Mouse (Mus musculus) stomach, embryonic 14.5 days (tissue): ENCODE measurements around the gene Supt16. TPM values are rescaled to one million over a fixed set of nuclear protein-coding genes. Genes with fewer than 3 reads are reported as not detected.

ENCODE experiments used
- ATAC-seq: fragments of 200-750 bp; cut with Nextera tagmentation; 2 replicates; pipeline ENCODE4 v1.8.0; 2017; ENCODE audit warnings: low read depth, moderate TSS enrichment; ENCODE audit not compliant: insufficient number of reproducible peaks, insufficient read depth, low FRiP score
- H3K27ac ChIP-seq: fragments of 300-500 bp; sonication (generic); 2 replicates; pipeline ENCODE4 v1.5.1; 2014; ENCODE audit warnings: mild to moderate bottlenecking, low read length, moderate library complexity, mixed read lengths
- H3K27me3 ChIP-seq: fragments of 300-500 bp; sonication (generic); 2 replicates; pipeline ENCODE4 v1.6.1; 2014; ENCODE audit warnings: low read length, control low read depth, mixed read lengths; ENCODE audit not compliant: control insufficient read depth, insufficient read depth
- H3K36me3 ChIP-seq: fragments of 300-500 bp; sonication (generic); 2 replicates; pipeline ENCODE4 v1.6.1; 2014; ENCODE audit warnings: mild to moderate bottlenecking, control low read depth, low read length, moderate library complexity, mixed read lengths; ENCODE audit not compliant: control insufficient read depth, insufficient read depth
- H3K4me1 ChIP-seq: fragments of 300-500 bp; sonication (generic); 2 replicates; pipeline ENCODE4 v1.6.1; 2014; ENCODE audit warnings: low read length, control low read depth, mixed read lengths; ENCODE audit not compliant: control insufficient read depth, insufficient read depth
- H3K4me2 ChIP-seq: fragments of 300-500 bp; sonication (generic); replicated peaks from 2 replicates; pipeline ENCODE4 v1.6.1; 2014; ENCODE audit warnings: low read depth, low read length, control low read depth
- H3K4me3 ChIP-seq: fragments of 300-500 bp; sonication (generic); 2 replicates; pipeline ENCODE4 v1.5.1; 2014; ENCODE audit warnings: low read depth, low read length, control low read depth
- H3K9ac ChIP-seq: fragments of 300-500 bp; sonication (generic); replicated peaks from 2 replicates; pipeline ENCODE4 v1.6.1; 2014; ENCODE audit warnings: low read depth, mild to moderate bottlenecking, control low read depth, low read length, moderate library complexity, mixed read lengths
- H3K9me3 ChIP-seq: fragments of 300-500 bp; sonication (generic); 2 replicates; pipeline ENCODE4 v1.6.1; 2016; ENCODE audit warnings: low read depth, low read length, control low read depth; ENCODE audit not compliant: control insufficient read depth
- WGBS: fragments of 180-500 bp; shearing (Covaris S2); extraction: QIAGEN DNeasy Blood & Tissue Kit; methylation state at CpG from one replicate; pipeline ENCODE4 v1.1.7; 2014; 5-methylcytosine and 5-hydroxymethylcytosine counted together
- polyA plus RNA-seq: library from polyadenylated mRNA; unstranded; fragments of >200 nt; fragmentation: Nextera tagmentation; extraction: Ambion mirVana; gene quantifications from 2 replicates; pipeline ENCODE4 v1.2.1, GENCODE M21; 2014

The Supt16 gene
- polyA plus RNA-seq, 1 experiment from 2014 or later = 86.0 TPM

DNA sequence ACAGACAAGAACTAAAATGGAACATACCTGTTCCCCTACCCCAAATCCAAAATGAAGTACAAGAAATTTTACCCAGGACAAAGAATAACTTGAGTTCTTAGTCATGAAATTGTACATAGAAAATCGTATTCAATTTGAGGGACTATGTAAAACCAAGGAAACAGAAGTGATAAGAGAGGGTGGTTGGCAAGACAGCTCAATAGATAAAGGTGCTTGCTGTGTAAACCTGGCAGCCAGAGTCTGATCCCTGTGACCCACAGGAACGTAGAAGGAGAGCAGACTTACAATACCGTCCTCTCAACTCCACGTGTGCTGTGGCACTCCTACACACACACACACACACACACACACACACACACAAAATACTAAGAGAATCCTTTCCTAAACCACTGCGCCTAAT lies 20.0 kb upstream of the Supt16 start:
- Histone ChIP-seq H3K4me2 (no peak overlapping the region), H3K27ac (no peak overlapping the region), H3K9me3 (no peaks in the 10 kb centered on the region), H3K27me3 (no peaks in the 10 kb centered on the region), H3K36me3 (peaks cover 89% of the 10 kb centered on the region), H3K4me1 (no peaks in the 10 kb centered on the region), H3K4me3 (no peak overlapping the region), H3K9ac (no peak overlapping the region)
- WGBS = 88% methylated on average over 5 of the region's 5 CpGs
- no peak for ATAC-seq

GRCm38 (mm10) chr14:52199412-52199811 lies 2.2 kb upstream of the Supt16 start:
- no peak overlapping the region for H3K4me2 ChIP-seq
- no peak overlapping the region for H3K4me3 ChIP-seq
- no peak overlapping the region for H3K9ac ChIP-seq
- H3K27me3 ChIP-seq = no peaks in the 10 kb centered on the region
- no peaks in the 10 kb centered on the region for H3K9me3 ChIP-seq
- 93% methylated on average over 4 of the region's 4 CpGs for WGBS
- no peak for ATAC-seq
- peaks cover 47% of the 10 kb centered on the region for H3K36me3 ChIP-seq
- 0 out of 2 replicates have a peak, but pooled peaks cover 13% of the 10 kb centered on the region for H3K4me1 ChIP-seq
- no peak overlapping the region for H3K27ac ChIP-seq

DNA sequence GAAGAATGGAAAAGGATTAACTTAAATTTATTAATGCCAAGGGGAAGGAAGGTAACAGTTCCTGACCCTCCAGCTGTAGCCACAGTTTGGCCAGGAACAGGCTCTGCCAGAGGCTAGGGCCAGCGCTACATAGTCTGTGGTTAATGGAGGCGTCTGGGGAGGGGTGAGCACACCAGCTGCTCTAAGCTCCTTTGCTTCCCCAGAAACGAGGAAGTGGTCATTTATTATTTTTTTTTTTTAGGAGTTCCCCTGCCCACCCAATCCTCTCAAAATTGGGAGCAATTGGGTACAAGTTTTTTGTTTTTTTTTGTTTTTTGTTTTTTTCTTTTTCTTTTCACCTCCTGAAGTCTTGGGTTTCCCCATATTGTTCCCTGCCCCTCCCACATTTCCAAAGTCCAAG lies 925 bp upstream of the Supt16 start:
- no peak for ATAC-seq
- peak overlapping the region; percentile 97 for H3K4me3 ChIP-seq
- peak overlapping the region; percentile 45 for H3K4me2 ChIP-seq
- H3K9me3 ChIP-seq = no peaks in the 10 kb centered on the region
- H3K9ac ChIP-seq = no peak overlapping the region; the same call in 1 of the 2 replicates
- no peaks in the 10 kb centered on the region for H3K27me3 ChIP-seq
- H3K4me1 ChIP-seq = 0 out of 2 replicates have a peak, but pooled peaks cover 13% of the 10 kb centered on the region
- peaks cover 37% of the 10 kb centered on the region for H3K36me3 ChIP-seq
- 14% methylated on average over 3 of the region's 3 CpGs for whole genome bisulfite sequencing
- H3K27ac ChIP-seq = peak overlapping the region; percentile 95; the same call in 1 of the 2 replicates

- peak overlapping the region; percentile 96 for H3K9ac ChIP-seq
- H3K27me3 ChIP-seq = no peaks in the 10 kb centered on the region
- H3K4me3 ChIP-seq = peak overlapping the region; percentile 97
- H3K36me3 ChIP-seq = peaks cover 26% of the 10 kb centered on the region
- peak; percentile 4 for ATAC-seq
- H3K9me3 ChIP-seq = no peaks in the 10 kb centered on the region
- H3K4me2 ChIP-seq = peak overlapping the region; percentile 80
- 0 out of 2 replicates have a peak, but pooled peaks cover 13% of the 10 kb centered on the region for H3K4me1 ChIP-seq
- peak overlapping the region; percentile 95 for H3K27ac ChIP-seq
- WGBS = under 1% methylated on average over 55 of the region's 59 CpGs
These were observed 723 bp downstream of the Supt16 start for GRCm38 (mm10) chr14:52196230-52197155.

- Histone ChIP-seq H3K4me2 (peak overlapping the region; percentile 80), H3K4me1 (0 out of 2 replicates have a peak, but pooled peaks cover 13% of the 10 kb centered on the region), H3K27me3 (no peaks in the 10 kb centered on the region), H3K9ac (no peak overlapping the region), H3K4me3 (peak overlapping the region; percentile 97), H3K9me3 (no peaks in the 10 kb centered on the region), H3K27ac (no peak overlapping the region), H3K36me3 (peaks cover 19% of the 10 kb centered on the region)
- no peak for ATAC-seq
- WGBS = 12% methylated on average over 3 of the region's 3 CpGs
These were observed 1.5 kb downstream of the Supt16 start for GRCm38 (mm10) chr14:52195691-52196090.

DNA sequence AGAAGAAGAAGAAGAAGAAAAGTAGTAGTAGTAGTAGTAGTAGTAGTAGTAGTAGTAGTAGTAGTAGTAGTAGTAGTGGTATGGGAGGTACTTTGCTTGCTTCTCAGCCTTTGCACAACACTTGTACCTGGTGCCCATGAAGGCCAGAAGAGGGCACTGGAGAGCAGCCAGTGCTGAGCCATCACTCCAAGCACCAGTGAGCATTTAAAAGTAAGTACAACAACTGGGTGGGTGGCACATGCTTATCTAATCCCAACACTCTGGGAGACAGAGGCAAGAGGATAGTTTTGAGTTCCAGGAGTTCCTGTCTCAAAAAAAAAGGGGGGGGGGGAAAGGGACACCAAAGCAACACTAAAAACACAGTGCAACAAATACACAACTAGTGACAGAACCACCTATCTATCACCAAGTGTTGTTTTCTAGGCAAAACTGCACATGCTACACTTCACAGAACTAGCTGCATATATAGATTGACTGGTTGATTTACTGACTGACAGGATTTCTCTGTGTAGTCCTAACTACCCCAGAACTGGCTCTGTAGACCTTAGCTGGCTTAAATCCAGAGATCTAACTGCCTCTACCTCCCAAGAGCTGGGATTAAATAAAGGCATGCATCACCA lies 6.4 kb downstream of the Supt16 start:
- H3K4me3 ChIP-seq = no peak overlapping the region
- no peak for ATAC-seq
- 0 out of 2 replicates have a peak, but pooled peaks cover 7% of the 10 kb centered on the region for H3K4me1 ChIP-seq
- peaks cover 2% of the 10 kb centered on the region; the same call in 1 of the 2 replicates for H3K36me3 ChIP-seq
- no peaks in the 10 kb centered on the region for H3K27me3 ChIP-seq
- H3K9ac ChIP-seq = no peak overlapping the region
- H3K27ac ChIP-seq = no peak overlapping the region
- no peaks in the 10 kb centered on the region for H3K9me3 ChIP-seq
- no peak overlapping the region for H3K4me2 ChIP-seq

DNA sequence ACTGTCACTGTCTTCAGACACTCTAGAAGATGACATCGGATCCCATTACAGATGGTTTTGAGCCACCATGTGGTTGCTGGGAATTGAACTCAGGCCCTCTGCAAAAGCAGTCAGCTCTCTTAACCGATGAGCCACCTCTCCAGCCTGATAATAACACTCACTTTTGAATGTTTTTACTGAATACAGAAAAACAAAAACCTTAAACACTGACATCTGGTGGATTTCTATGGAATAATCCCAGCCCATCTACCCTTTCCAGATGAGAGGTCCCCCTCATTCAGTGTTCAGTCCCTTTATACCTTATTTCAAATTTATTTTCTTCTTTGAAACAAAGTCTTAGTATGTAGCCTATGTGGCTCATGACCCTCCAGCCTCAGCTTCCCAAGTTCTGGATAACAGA lies 7.7 kb downstream of the Supt16 start:
- 76% methylated on average over 2 of the region's 2 CpGs for WGBS
- no peak overlapping the region for H3K9ac ChIP-seq
- no peak for ATAC-seq

DNA sequence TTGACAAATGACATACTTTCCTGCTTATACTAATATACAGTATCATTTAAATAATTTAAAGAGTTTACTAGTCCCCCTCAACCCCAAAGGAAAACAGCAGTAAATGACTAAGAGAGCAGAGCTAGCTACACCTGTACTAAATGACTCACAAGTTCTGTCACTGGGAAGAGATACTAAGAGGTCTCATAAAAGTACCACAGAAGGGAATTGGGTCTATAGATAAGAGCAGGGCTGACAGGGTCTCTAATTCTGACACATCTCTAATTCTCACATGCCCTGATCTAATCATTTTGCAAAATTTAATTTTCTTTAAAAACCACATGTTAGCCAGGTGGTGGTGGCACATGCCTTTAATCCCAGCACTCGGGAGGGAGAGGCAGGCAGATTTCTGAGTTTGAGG lies 8.4 kb downstream of the Supt16 start:
- H3K9me3 ChIP-seq = no peaks in the 10 kb centered on the region
- H3K36me3 ChIP-seq = peaks cover 2% of the 10 kb centered on the region; the same call in 1 of the 2 replicates
- H3K9ac ChIP-seq = no peak overlapping the region
- H3K27ac ChIP-seq = no peak overlapping the region
- ATAC-seq = no peak
- 95% methylated on average over 1 of the region's 1 CpGs for WGBS
- H3K27me3 ChIP-seq = no peaks in the 10 kb centered on the region
- H3K4me3 ChIP-seq = no peak overlapping the region
- H3K4me1 ChIP-seq = no peaks in the 10 kb centered on the region
- H3K4me2 ChIP-seq = no peak overlapping the region

More for the DNA sequence above, 7.7 kb downstream of the Supt16 start:
- H3K9me3 ChIP-seq = no peaks in the 10 kb centered on the region
- no peak overlapping the region for H3K4me3 ChIP-seq
- no peaks in the 10 kb centered on the region for H3K4me1 ChIP-seq
- no peak overlapping the region for H3K4me2 ChIP-seq
- H3K27ac ChIP-seq = no peak overlapping the region
- H3K27me3 ChIP-seq = no peaks in the 10 kb centered on the region
- peaks cover 2% of the 10 kb centered on the region; the same call in 1 of the 2 replicates for H3K36me3 ChIP-seq
